Mouse (Mus musculus) megakaryocyte, embryonic 14.5 days (primary cell): ENCODE measurements around the gene Zfp629.

Experiments used
- FLI1 ChIP-seq: IDR thresholded peaks from 2 replicates; pipeline ENCODE4 v1.6.1; 2012; ENCODE audit warnings: low read length, inconsistent platforms, mixed read lengths
- GATA1 ChIP-seq: IDR thresholded peaks from 3 replicates; pipeline ENCODE4 v1.6.1; 2012; ENCODE audit warnings: mixed read lengths, low read length, inconsistent platforms, borderline replicate concordance

DNA sequence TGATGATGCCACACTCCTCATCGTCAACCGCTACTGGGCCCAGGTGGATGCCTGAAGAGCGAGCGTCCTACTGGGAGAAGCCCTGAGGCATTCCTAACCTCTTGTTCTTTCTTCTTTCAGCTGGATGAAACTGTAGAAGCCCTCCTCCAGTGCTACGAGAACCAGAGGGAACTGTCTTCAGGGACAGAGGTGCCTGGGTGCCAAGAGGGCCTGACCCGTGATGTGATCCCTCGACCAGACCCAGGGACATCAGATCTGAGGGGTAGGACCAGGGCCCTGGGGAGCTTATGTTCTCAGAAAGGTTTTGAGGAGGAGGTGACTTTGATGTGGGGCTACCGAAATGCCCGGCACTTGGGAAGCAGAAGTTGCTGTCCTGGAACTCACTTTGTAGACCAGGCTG lies 26.0 kb downstream of the Zfp629 start:
- TF ChIP-seq GATA1 (no peak), FLI1 (no peak)
